Mouse (Mus musculus) embryo, embryonic 11.5 days (tissue): ENCODE data around the gene Cd40lg.

Experiments
- DNase-seq: peaks from one replicate; pipeline ENCODE4 v3.0.0-alpha.2; 2012; ENCODE audit warnings: low read depth, low spot score

Cd40lg gene

GRCm38 (mm10) chrX:57211876-57212275 lies at the start of gene Cd40lg:
TSS of gene Cd40lg (plus strand) at chrX:57212143.
- DNase-seq = no peak

GRCm38 (mm10) chrX:57166549-57166948 lies 45.4 kb upstream of the Cd40lg start:
- no peak for DNase-seq

GRCm38 (mm10) chrX:57171269-57171668 lies 40.7 kb upstream of the Cd40lg start:
- no peak for DNase-seq

GRCm38 (mm10) chrX:57177225-57177779 lies 34.6 kb upstream of the Cd40lg start:
- DNase-seq = no peak

GRCm38 (mm10) chrX:57182470-57182869 lies 29.5 kb upstream of the Cd40lg start:
- no peak for DNase-seq

GRCm38 (mm10) chrX:57183359-57183758 lies 28.6 kb upstream of the Cd40lg start:
- no peak for DNase-seq

GRCm38 (mm10) chrX:57187301-57187700 lies 24.6 kb upstream of the Cd40lg start:
- DNase-seq = no peak

- no peak for DNase-seq
These were observed 22.6 kb upstream of the Cd40lg start for GRCm38 (mm10) chrX:57189335-57189734.

- DNase-seq = no peak
These were observed 15.6 kb upstream of the Cd40lg start for GRCm38 (mm10) chrX:57196319-57196718.

GRCm38 (mm10) chrX:57198036-57198435 lies 13.9 kb upstream of the Cd40lg start:
- no peak for DNase-seq

- no peak for DNase-seq
These were observed 11.5 kb upstream of the Cd40lg start for GRCm38 (mm10) chrX:57200397-57200796.

GRCm38 (mm10) chrX:57210591-57210990 lies 1.4 kb upstream of the Cd40lg start:
- no peak for DNase-seq

GRCm38 (mm10) chrX:57212862-57213261 lies 919 bp downstream of the Cd40lg start:
- DNase-seq = no peak

GRCm38 (mm10) chrX:57215495-57215894 lies 3.6 kb downstream of the Cd40lg start:
- DNase-seq = no peak

- no peak for DNase-seq
These were observed 4.3 kb downstream of the Cd40lg start for GRCm38 (mm10) chrX:57216271-57216670.

- DNase-seq = no peak
These were observed 7.6 kb downstream of the Cd40lg start for GRCm38 (mm10) chrX:57219563-57219962.

GRCm38 (mm10) chrX:57221881-57222280 lies 9.9 kb downstream of the Cd40lg start:
- DNase-seq = no peak

GRCm38 (mm10) chrX:57223301-57223700 lies 11.4 kb downstream of the Cd40lg start:
- no peak for DNase-seq

- DNase-seq = no peak
These were observed 16.2 kb downstream of the Cd40lg start for GRCm38 (mm10) chrX:57228178-57228577.

GRCm38 (mm10) chrX:57233596-57233995 lies 21.7 kb downstream of the Cd40lg start:
- no peak for DNase-seq

GRCm38 (mm10) chrX:57235982-57236381 lies 24.0 kb downstream of the Cd40lg start:
- no peak for DNase-seq

GRCm38 (mm10) chrX:57238572-57238971 lies 26.6 kb downstream of the Cd40lg start:
- DNase-seq = no peak

GRCm38 (mm10) chrX:57253329-57254055 lies 41.5 kb downstream of the Cd40lg start:
- no peak for DNase-seq
